17 mouse cellular contexts compared by ENCODE assay signal in the genomic region with DNA sequence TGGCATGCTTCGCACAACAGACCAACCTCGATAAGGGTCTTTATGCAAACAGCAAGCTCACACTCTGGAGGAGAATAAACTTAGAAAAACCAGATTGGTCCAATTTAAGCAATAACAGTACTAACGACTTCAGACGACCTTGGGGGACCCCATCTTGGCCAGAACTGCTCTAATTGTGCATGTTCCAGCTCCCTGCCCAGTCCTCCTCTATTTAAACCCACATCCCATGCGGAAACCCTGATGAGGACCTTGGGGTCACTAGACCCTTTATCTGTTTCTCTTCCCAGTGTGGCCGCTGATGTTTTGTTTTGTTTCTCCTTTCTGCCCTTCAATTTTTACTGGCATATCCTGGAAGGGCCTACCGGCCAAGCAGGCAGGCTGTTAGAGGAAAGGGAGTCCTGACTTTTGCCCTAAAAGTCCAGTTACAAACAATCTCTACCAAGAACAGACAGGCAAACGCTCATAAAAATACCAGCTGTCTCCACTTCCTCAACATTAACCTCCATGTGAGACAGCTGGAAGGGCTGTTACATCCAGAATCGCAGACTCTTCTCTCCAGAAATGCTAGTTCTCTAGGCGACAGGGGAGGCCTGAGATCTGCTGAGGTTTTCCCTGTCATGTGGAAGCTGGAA. TPM values are rescaled to one million over a fixed set of nuclear protein-coding genes. Genes with fewer than 3 reads are reported as not detected.
A peak's percentile ranks its signal among the peaks of the same experiment; 100 is the strongest.
DNase-seq lines count a peak whose midpoint lies in the region; ATAC-seq and TF ChIP-seq lines count a peak whose summit lies in the region.
"Had no signal": no experiment of that assay in that cellular context is flagged by ENCODE, and none has a peak within 500 bp of the region (broad histone marks: within the 10 kb centered on the region; RNA-seq: fewer than 3 reads in every experiment).

No protein-coding gene starts in this region.

- no peaks in the 10 kb centered on the region; the same call in 1 of the 2 replicates for H3K4me1 ChIP-seq in heart, postnatal 0 days (ENCODE audit: control insufficient read depth, insufficient read depth)
- H3K4me1 ChIP-seq in kidney, postnatal 0 days (replicated peaks; ENCODE audit: insufficient read depth, low read length): 0 out of 2 replicates have a peak, but pooled peaks cover 6% of the 10 kb centered on the region

- 0 out of 2 replicates have a peak, but pooled peaks cover 7% of the 10 kb centered on the region for H3K36me3 ChIP-seq in heart, postnatal 0 days (replicated peaks; ENCODE audit: control insufficient read depth, insufficient read depth, low read length)
- H3K36me3 ChIP-seq in kidney, postnatal 0 days (ENCODE audit: insufficient read depth, low read length): no peaks in the 10 kb centered on the region

- H3K4me3 ChIP-seq in heart, postnatal 0 days (ENCODE audit: low read depth, low read length): no peak overlapping the region
- no peak overlapping the region for H3K4me3 ChIP-seq in kidney, postnatal 0 days (replicated peaks; ENCODE audit: low read depth, low read length)

- H3K4me2 ChIP-seq in heart, postnatal 0 days (ENCODE audit: low read depth, low read length): no peak overlapping the region
- no peak overlapping the region for H3K4me2 ChIP-seq in kidney, postnatal 0 days (ENCODE audit: low read length)
- H3K4me2 ChIP-seq: hindbrain, embryonic 14.5 days had no signal

- H3K9ac ChIP-seq in heart, postnatal 0 days (replicated peaks; ENCODE audit: low read depth, low read length): no peak overlapping the region
- no peak overlapping the region for H3K9ac ChIP-seq in kidney, postnatal 0 days (ENCODE audit: low read depth, low read length)
- H3K9ac ChIP-seq: hindbrain, embryonic 14.5 days; liver, postnatal 0 days had no signal

- 56% methylated on average over 10 of the region's 10 CpGs for WGBS in heart, postnatal 0 days
- 29% methylated on average over 10 of the region's 10 CpGs for WGBS in kidney, postnatal 0 days

- H3K27me3 ChIP-seq in heart, postnatal 0 days (ENCODE audit: control insufficient read depth, insufficient read depth, low read length): no peaks in the 10 kb centered on the region
- no peaks in the 10 kb centered on the region for H3K27me3 ChIP-seq in kidney, postnatal 0 days (ENCODE audit: insufficient read depth, low read length)
- H3K27me3 ChIP-seq: Patski had no signal

- peaks cover 12% of the 10 kb centered on the region; the same call in 1 of the 2 replicates for H3K9me3 ChIP-seq in heart, postnatal 0 days (replicated peaks; ENCODE audit: control insufficient read depth, low read length)
- H3K9me3 ChIP-seq in kidney, postnatal 0 days (replicated peaks; ENCODE audit: low read length): peaks cover 5% of the 10 kb centered on the region

- no peak for TF ChIP-seq EP300 in heart, postnatal 0 days (IDR thresholded peaks at IDR 0.05; ENCODE audit: low read depth)

- TF ChIP-seq CTCF in heart, postnatal 0 days (IDR thresholded peaks at IDR 0.05; ENCODE audit: low read depth): no peak
- TF ChIP-seq CTCF in kidney, postnatal 0 days (IDR thresholded peaks at IDR 0.05; ENCODE audit: low read depth): no peak

- DNase-seq in kidney, adult 11 months: peak; percentile 38
- no peak for DNase-seq in kidney, adult 18-20 months
- DNase-seq in heart, postnatal 0 days (ENCODE audit: low spot score): no peak
- peak; percentile 90 for DNase-seq in kidney, postnatal 0 days (ENCODE audit: low spot score)
- peak; percentile 18 for DNase-seq in lung, postnatal 14 days
- no peak for DNase-seq in urinary bladder, postnatal 4 days (ENCODE audit: low spot score in 2 of 2)
- DNase-seq in layer of hippocampus, adult 8-10 months (ENCODE audit: low spot score in 2 of 2): no peak
- no peak for DNase-seq in testis, postnatal 14 days (ENCODE audit: low spot score)
- DNase-seq: adrenal gland, postnatal 14 days; cerebellum, adult 11-12 months; gastrocnemius, postnatal 10 days; layer of hippocampus, postnatal 36 days; liver, postnatal 0 days; right cerebral cortex, postnatal 4 days; thymus, adult 18-20 months had no signal

- H3K27ac ChIP-seq in heart, postnatal 0 days (ENCODE audit: low read depth): peak overlapping the region; percentile 71
- H3K27ac ChIP-seq in kidney, postnatal 0 days: peak overlapping the region; percentile 60
- H3K27ac ChIP-seq: hindbrain, embryonic 14.5 days had no signal

- peak; percentile 55 for ATAC-seq in heart, postnatal 0 days (ENCODE audit: insufficient read depth, low read depth)
- ATAC-seq in kidney, postnatal 0 days (replicated peaks; ENCODE audit: low FRiP score, low read depth): peak; percentile 63; the same call in 1 of the 2 replicates
- ATAC-seq: liver, postnatal 0 days; Patski had no signal

RNA-seq across cellular contexts. Expression of gene Mgat4a, which starts 36.0 kb away (rescaled TPM):
- total RNA-seq in heart, postnatal 0 days (2014; rRNA removed; ENCODE audit: low replicate concordance): 7.3 and 24.4 TPM in 2 replicates
- polyA plus RNA-seq in heart, postnatal 0 days (2015; fragmentation: Nextera tagmentation; extraction: Ambion mirVana): 3.3 and 4.4 TPM in 2 replicates
- polyA plus RNA-seq in kidney, postnatal 0 days (2015; fragmentation: Nextera tagmentation; extraction: Ambion mirVana): 6.9 and 8.3 TPM in 2 replicates
- 10 to 100 TPM; 28.0 to 34.1 (median 31.2) TPM for total RNA-seq in layer of hippocampus, adult 8-10 months (2022)

Comparison
In these comparisons a context has a peak if more than half of its experiments do, and no peak if none do; other contexts are left out.
1. DNase-seq: peak in kidney, adult 11 months (single experiment), kidney, postnatal 0 days (single experiment) and lung, postnatal 14 days (single experiment); none in kidney, adult 18-20 months (single experiment), heart, postnatal 0 days (single experiment), urinary bladder, postnatal 4 days (0 of 2), layer of hippocampus, adult 8-10 months (0 of 2) and testis, postnatal 14 days (single experiment).